In genomic region chr9:96364141-96364838, GRCm38 (mm10) we compare ENCODE assay signal across 8 mouse cellular contexts. TPM values are rescaled to one million over a fixed set of nuclear protein-coding genes. Genes with fewer than 3 reads are reported as not detected.
DNase-seq lines count a peak whose midpoint lies in the region; ATAC-seq and TF ChIP-seq lines count a peak whose summit lies in the region.

Atp1b3 (minus strand) TSS chr9:96364442.

- peak within 1 kb of the TSS; percentile 99 for H3K9ac ChIP-seq in ES-E14 (ENCODE audit: insufficient read depth, low read depth, low read length, poor library complexity, severe bottlenecking)
- peak within 1 kb of the TSS; percentile 91 for H3K9ac ChIP-seq in forebrain, embryonic 16.5 days (replicated peaks; ENCODE audit: low read depth, low read length)
- peak within 1 kb of the TSS; percentile 84 for H3K9ac ChIP-seq in lung, embryonic 14.5 days

- H3K27ac ChIP-seq in ES-E14 (ENCODE audit: insufficient read depth, low read depth, low read length, poor library complexity, severe bottlenecking): peak within 1 kb of the TSS; percentile 89
- H3K27ac ChIP-seq in forebrain, embryonic 16.5 days (ENCODE audit: low read length): peak within 1 kb of the TSS; percentile 89
- peak within 1 kb of the TSS; percentile 90 for H3K27ac ChIP-seq in layer of hippocampus, adult 2 months
- peak within 1 kb of the TSS; percentile 96 for H3K27ac ChIP-seq in lung, embryonic 14.5 days (ENCODE audit: low read depth)
- H3K27ac ChIP-seq in olfactory bulb, adult 2 months (ENCODE audit: insufficient read depth, low read depth, low read length): peak within 1 kb of the TSS; percentile 69
- peak within 1 kb of the TSS; percentile 27 for H3K27ac ChIP-seq in thymus, adult 2 months (ENCODE audit: control insufficient read depth, insufficient read depth, low read length)

- no peaks in the 10 kb centered on the region for H3K27me3 ChIP-seq in forebrain, embryonic 16.5 days (replicated peaks; ENCODE audit: control insufficient read depth, insufficient read depth, low read length)
- no peaks in the 10 kb centered on the region for H3K27me3 ChIP-seq in lung, embryonic 14.5 days (ENCODE audit: insufficient read depth, low read length)
- no peaks in the 10 kb centered on the region for H3K27me3 ChIP-seq in thymus, adult 2 months (ENCODE audit: control insufficient read depth, insufficient read depth, low read length)

- intact Hi-C loops in heart, postnatal 36 days (cut with DNase I): loop anchor here (5.0 kb wide), 2 partner anchors 73 to 113 kb away; partner anchors contain the start of gene Rnf7

- peaks cover 0 to 1% of the 10 kb centered on the region in 2 experiments; a peak in 1 of 4 replicates for H3K4me1 ChIP-seq in ES-E14 (ENCODE audit: control insufficient read depth in 2 of 2, insufficient read depth in 2 of 2, low read length in 2 of 2, poor library complexity in 1 of 2)
- peaks cover 15% of the 10 kb centered on the region for H3K4me1 ChIP-seq in forebrain, embryonic 16.5 days (replicated peaks; ENCODE audit: control insufficient read depth, insufficient read depth, low read length)
- H3K4me1 ChIP-seq in lung, embryonic 14.5 days (ENCODE audit: insufficient read depth): peaks cover 10% of the 10 kb centered on the region
- peaks cover 3% of the 10 kb centered on the region; the same call in 1 of the 2 replicates for H3K4me1 ChIP-seq in olfactory bulb, adult 2 months (ENCODE audit: control insufficient read depth, insufficient read depth, low read length)
- peaks cover 5% of the 10 kb centered on the region for H3K4me1 ChIP-seq in thymus, adult 2 months (replicated peaks; ENCODE audit: control insufficient read depth, insufficient read depth, low read length)

- peak; percentile 97 for ATAC-seq in forebrain, embryonic 16.5 days
- peak; percentile 98 for ATAC-seq in lung, embryonic 14.5 days (ENCODE audit: insufficient read depth)

- H3K9me3 ChIP-seq in ES-E14 (ENCODE audit: control insufficient read depth, insufficient read depth, low read depth, low read length): no peaks in the 10 kb centered on the region
- no peaks in the 10 kb centered on the region for H3K9me3 ChIP-seq in forebrain, embryonic 16.5 days (ENCODE audit: control insufficient read depth, low read length)
- no peaks in the 10 kb centered on the region for H3K9me3 ChIP-seq in lung, embryonic 14.5 days (ENCODE audit: low read depth, low read length)

- TF ChIP-seq POLR2A in olfactory bulb, adult 2 months (IDR thresholded peaks at IDR 0.05; ENCODE audit: insufficient read depth, low read depth, low read length): peak; percentile 56; the same call in 1 of the 2 replicates
- peak; percentile 88; the same call in 1 of the 2 replicates for TF ChIP-seq POLR2A in thymus, adult 2 months (IDR thresholded peaks at IDR 0.05; ENCODE audit: control insufficient read depth, extremely low read depth, insufficient read depth, low read length, poor library complexity)

- TF ChIP-seq CTCF in layer of hippocampus, adult 2 months (conservative IDR thresholded peaks at IDR 0.05): peak; percentile 22; the same call in 1 of the 2 replicates
- no peak for TF ChIP-seq CTCF in lung, embryonic 14.5 days (IDR thresholded peaks at IDR 0.05; ENCODE audit: low read depth)
- TF ChIP-seq CTCF in olfactory bulb, adult 2 months (IDR thresholded peaks at IDR 0.05; ENCODE audit: insufficient read depth, low read depth, low read length): no peak
- peak; percentile 37; the same call in 1 of the 2 replicates for TF ChIP-seq CTCF in thymus, adult 2 months (IDR thresholded peaks at IDR 0.05; ENCODE audit: borderline replicate concordance, control insufficient read depth, extremely low read depth, insufficient read depth, low read length, poor library complexity)

- under 1% methylated on average over 71 of the region's 81 CpGs for WGBS in forebrain, embryonic 16.5 days
- WGBS in lung, embryonic 14.5 days: under 1% methylated on average over 73 of the region's 81 CpGs
- WGBS in olfactory bulb, adult 2 months: under 1% methylated on average over 80 of the region's 81 CpGs
- WGBS in thymus, adult 2 months: 3% methylated on average over 76 of the region's 81 CpGs

- H3K4me2 ChIP-seq in forebrain, embryonic 16.5 days (ENCODE audit: low read length): peak within 1 kb of the TSS; percentile 87
- H3K4me2 ChIP-seq in lung, embryonic 14.5 days: peak within 1 kb of the TSS; percentile 60

- H3K36me3 ChIP-seq in ES-E14 (ENCODE audit: control insufficient read depth, insufficient read depth, low read length, poor library complexity, severe bottlenecking): peaks cover 2% of the 10 kb centered on the region; the same call in 1 of the 2 replicates
- H3K36me3 ChIP-seq in forebrain, embryonic 16.5 days (ENCODE audit: control insufficient read depth, insufficient read depth): no peaks in the 10 kb centered on the region
- H3K36me3 ChIP-seq in lung, embryonic 14.5 days (ENCODE audit: insufficient read depth): no peaks in the 10 kb centered on the region
- H3K36me3 ChIP-seq in thymus, adult 2 months (ENCODE audit: control insufficient read depth, insufficient read depth, low read length): no peaks in the 10 kb centered on the region

- peak within 1 kb of the TSS; percentile 95 to 100 for H3K4me3 ChIP-seq in ES-E14 (ENCODE audit: insufficient read depth in 1 of 2, low read depth in 1 of 2, low read length in 2 of 2, poor library complexity in 1 of 2, severe bottlenecking in 1 of 2)
- H3K4me3 ChIP-seq in forebrain, embryonic 16.5 days (replicated peaks; ENCODE audit: low read length): peak within 1 kb of the TSS; percentile 91
- H3K4me3 ChIP-seq in layer of hippocampus, adult 2 months: peak within 1 kb of the TSS; percentile 83
- H3K4me3 ChIP-seq in lung, embryonic 14.5 days (ENCODE audit: low read depth, low read length): peak within 1 kb of the TSS; percentile 86
- H3K4me3 ChIP-seq in olfactory bulb, adult 2 months (ENCODE audit: insufficient read depth, low read depth, low read length): peak within 1 kb of the TSS; percentile 57
- peak within 1 kb of the TSS; percentile 93 for H3K4me3 ChIP-seq in thymus, adult 2 months (ENCODE audit: control insufficient read depth, insufficient read depth, low read length)

- peak; percentile 92 for DNase-seq in ES-E14 (ENCODE audit: low read depth, low spot score)
- DNase-seq in cerebellum, adult 11-12 months: peak; percentile 97
- peak; percentile 100 for DNase-seq in heart, postnatal 36 days
- DNase-seq in layer of hippocampus, adult 2 months (ENCODE audit: low spot score in 2 of 2): peak; percentile 97 to 99
- DNase-seq in lung, embryonic 14.5 days: peak; percentile 98
- peak; percentile 100 for DNase-seq in thymus, adult 2 months

- in situ Hi-C loops in ES-E14 (cut with MboI; ENCODE audit: low sequenced_read_pairs in 2 of 2, unreplicated experiment in 2 of 2): no loop called here

TF ChIP-seq in ES-E14, 5 proteins besides CTCF, POLR2A, EP300 and RAD21:
- TF ChIP-seq HCFC1 (IDR thresholded peaks at IDR 0.05; ENCODE audit: borderline replicate concordance, insufficient read depth, low read length) (peak; percentile 25; the same call in 1 of the 2 replicates), ZC3H11A (IDR thresholded peaks at IDR 0.05; ENCODE audit: borderline replicate concordance, low read depth, low read length) (no peak)

RNA-seq across cellular contexts. Expression of gene Atp1b3, which starts in this region (rescaled TPM):
- 131 and 132 TPM in 2 replicates for total RNA-seq in ES-E14 (2012; rRNA removed)
- 138 and 146 TPM in 2 replicates for polyA plus RNA-seq in forebrain, embryonic 16.5 days (2015; fragmentation: Nextera tagmentation; extraction: Ambion mirVana)
- 10 to 100 TPM; 54.8 to 56.6 TPM for total RNA-seq in heart, postnatal 36 days (2021)
- total RNA-seq in layer of hippocampus, adult 2 months (2021): 10 to 100 TPM; 72.4 to 88.6 TPM
- 181 and 185 TPM in 2 replicates for polyA plus RNA-seq in lung, embryonic 14.5 days (2014; fragmentation: Nextera tagmentation; extraction: Ambion mirVana)
- polyA plus RNA-seq in olfactory bulb, adult 2 months (2012; ENCODE audit: insufficient read depth, insufficient read length, low replicate concordance, missing spikeins): not detected in 2 replicates
- 78.5 and 117 TPM in 2 replicates for polyA plus RNA-seq in thymus, adult 2 months (2012; rRNA removed)

Comparison
In these comparisons a context has a peak if more than half of its experiments do, and no peak if none do; other contexts are left out.
1. Peak in every context shown above with its lines: DNase-seq, ATAC-seq, H3K4me3 ChIP-seq and H3K27ac ChIP-seq.
2. H3K27ac ChIP-seq: peak in every context shown above with its lines; median percentile 96 in lung, embryonic 14.5 days; 90 in layer of hippocampus, adult 2 months; 89 in ES-E14; 89 in forebrain, embryonic 16.5 days; 69 in olfactory bulb, adult 2 months; 27 in thymus, adult 2 months.
3. CTCF ChIP-seq: peak in layer of hippocampus, adult 2 months (single experiment) and thymus, adult 2 months (single experiment); none in lung, embryonic 14.5 days (single experiment) and olfactory bulb, adult 2 months (single experiment).